In the genomic region with DNA sequence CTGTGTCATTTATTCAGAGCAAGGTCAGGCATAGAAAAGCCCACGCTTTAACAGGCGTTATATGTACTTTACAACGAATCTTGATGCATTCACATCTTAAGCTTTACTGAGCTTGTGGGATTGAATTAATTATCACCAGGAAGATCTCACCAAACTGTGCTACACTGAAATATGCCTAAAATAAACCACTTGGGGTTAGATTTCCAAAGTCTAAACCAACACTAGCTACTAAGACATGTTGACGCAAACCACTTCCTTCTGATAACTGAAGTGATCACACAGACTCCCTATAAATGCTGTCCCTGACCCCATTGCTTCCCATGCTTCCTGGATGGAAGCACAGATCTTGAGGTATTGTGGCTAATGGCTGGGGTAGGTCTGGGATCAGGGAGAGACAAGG, we compare ENCODE assay signal across 14 mouse cellular contexts. TPM values are rescaled to one million over a fixed set of nuclear protein-coding genes. Genes with fewer than 3 reads are reported as not detected.
DNase-seq lines count a peak whose midpoint lies in the region; ATAC-seq and TF ChIP-seq lines count a peak whose summit lies in the region.
"Had no signal": no experiment of that assay in that cellular context is flagged by ENCODE, and none has a peak within 500 bp of the region (broad histone marks: within the 10 kb centered on the region; RNA-seq: fewer than 3 reads in every experiment).

No protein-coding gene starts in this region.

- H3K9me3 ChIP-seq in kidney, embryonic 16.5 days (ENCODE audit: low read length), result no peaks in the 10 kb centered on the region
- no peaks in the 10 kb centered on the region for H3K9me3 ChIP-seq in hindbrain, embryonic 16.5 days (ENCODE audit: control insufficient read depth, low read length)
- no peaks in the 10 kb centered on the region for H3K9me3 ChIP-seq in liver, postnatal 0 days (ENCODE audit: low read length)
- H3K9me3 ChIP-seq in kidney, embryonic 14.5 days (ENCODE audit: control insufficient read depth, low read length), result no peaks in the 10 kb centered on the region

- no peak for TF ChIP-seq CTCF in liver, postnatal 0 days (IDR thresholded peaks at IDR 0.05; ENCODE audit: low read depth)

- no peak overlapping the region for H3K4me3 ChIP-seq in kidney, embryonic 16.5 days (ENCODE audit: low read length)
- H3K4me3 ChIP-seq in hindbrain, embryonic 16.5 days (ENCODE audit: low read length), result no peak overlapping the region; the same call in 1 of the 2 replicates
- H3K4me3 ChIP-seq in liver, postnatal 0 days (ENCODE audit: low read depth, low read length), result no peak overlapping the region; the same call in 1 of the 2 replicates
- no peak overlapping the region for H3K4me3 ChIP-seq in kidney, embryonic 14.5 days (ENCODE audit: low read length)

- no peak overlapping the region for H3K27ac ChIP-seq in kidney, embryonic 16.5 days (ENCODE audit: low read length)
- H3K27ac ChIP-seq in hindbrain, embryonic 16.5 days (ENCODE audit: low read depth, low read length), result no peak overlapping the region
- H3K27ac ChIP-seq in liver, postnatal 0 days (ENCODE audit: low read depth), result peak overlapping the region; percentile 90
- H3K27ac ChIP-seq in kidney, embryonic 14.5 days (ENCODE audit: low read depth, low read length), result no peak overlapping the region

- ATAC-seq in frontal cortex, adult (ENCODE audit: low TSS enrichment), result peak; percentile 29; the same call in 1 of the 2 replicates
- no peak for ATAC-seq in kidney, embryonic 16.5 days (ENCODE audit: low FRiP score, low TSS enrichment)
- no peak for ATAC-seq in hindbrain, embryonic 16.5 days
- ATAC-seq in liver, postnatal 0 days, result no peak
- no peak for ATAC-seq in kidney, embryonic 14.5 days (ENCODE audit: low FRiP score, low TSS enrichment)

- no peak overlapping the region for H3K9ac ChIP-seq in kidney, embryonic 16.5 days (replicated peaks; ENCODE audit: low read length)
- H3K9ac ChIP-seq in hindbrain, embryonic 16.5 days (ENCODE audit: low read depth, low read length), result no peak overlapping the region
- peak overlapping the region; percentile 12; the same call in 1 of the 2 replicates for H3K9ac ChIP-seq in liver, postnatal 0 days (replicated peaks)
- H3K9ac ChIP-seq in kidney, embryonic 14.5 days (ENCODE audit: low read depth, low read length), result no peak overlapping the region
- H3K9ac ChIP-seq: lung, embryonic 14.5 days had no signal

- 91% methylated on average over 4 of the region's 4 CpGs for WGBS in kidney, embryonic 16.5 days
- 88% methylated on average over 4 of the region's 4 CpGs for WGBS in hindbrain, embryonic 16.5 days
- WGBS in liver, postnatal 0 days (ENCODE audit: insufficient replicate concordance), result 54% methylated on average over 4 of the region's 4 CpGs
- WGBS in kidney, embryonic 14.5 days, result 86% methylated on average over 4 of the region's 4 CpGs

- peak overlapping the region; percentile 22; the same call in 1 of the 2 replicates for H3K4me2 ChIP-seq in kidney, embryonic 16.5 days (replicated peaks; ENCODE audit: low read depth, low read length)
- H3K4me2 ChIP-seq in hindbrain, embryonic 16.5 days (ENCODE audit: low read length), result 0 out of 2 replicates have a peak overlapping the region, but pooled peaks have one; percentile 32
- H3K4me2 ChIP-seq in liver, postnatal 0 days (ENCODE audit: low read depth, low read length), result peak overlapping the region; percentile 23
- no peak overlapping the region for H3K4me2 ChIP-seq in kidney, embryonic 14.5 days (replicated peaks; ENCODE audit: low read depth, low read length)

- TF ChIP-seq EP300 in liver, postnatal 0 days (IDR thresholded peaks at IDR 0.05; ENCODE audit: low read depth), result no peak

- DNase-seq in frontal cortex, adult 2 months (ENCODE audit: extremely low spot score in 1 of 2, low spot score in 1 of 2), result no peak
- DNase-seq in kidney, adult 8-10 months, result no peak
- no peak for DNase-seq in liver, postnatal 0 days
- DNase-seq in kidney, postnatal 25 days, result no peak
- DNase-seq: adrenal gland, postnatal 25 days; cerebellum, adult 11 months; layer of hippocampus, postnatal 36 days; lung, embryonic 14.5 days had no signal

- H3K36me3 ChIP-seq in kidney, embryonic 16.5 days (ENCODE audit: insufficient read depth, low read length), result no peaks in the 10 kb centered on the region
- no peaks in the 10 kb centered on the region for H3K36me3 ChIP-seq in hindbrain, embryonic 16.5 days (ENCODE audit: control insufficient read depth, insufficient read depth, low read length)
- no peaks in the 10 kb centered on the region for H3K36me3 ChIP-seq in liver, postnatal 0 days (replicated peaks; ENCODE audit: insufficient read depth, low read length)
- H3K36me3 ChIP-seq in kidney, embryonic 14.5 days (ENCODE audit: control insufficient read depth, insufficient read depth, low read length), result no peaks in the 10 kb centered on the region

- no peaks in the 10 kb centered on the region for H3K27me3 ChIP-seq in kidney, embryonic 16.5 days (ENCODE audit: insufficient read depth, low read length)
- no peaks in the 10 kb centered on the region for H3K27me3 ChIP-seq in hindbrain, embryonic 16.5 days (replicated peaks; ENCODE audit: control insufficient read depth, insufficient read depth, low read length)
- H3K27me3 ChIP-seq in liver, postnatal 0 days (ENCODE audit: insufficient read depth, low read length), result no peaks in the 10 kb centered on the region
- H3K27me3 ChIP-seq in kidney, embryonic 14.5 days (ENCODE audit: control insufficient read depth, insufficient read depth, low read length), result no peaks in the 10 kb centered on the region

- peaks cover 27% of the 10 kb centered on the region for H3K4me1 ChIP-seq in kidney, embryonic 16.5 days (ENCODE audit: insufficient read depth, low read length)
- peaks cover 7% of the 10 kb centered on the region; the same call in 1 of the 2 replicates for H3K4me1 ChIP-seq in hindbrain, embryonic 16.5 days (ENCODE audit: control insufficient read depth, insufficient read depth, low read depth, low read length)
- H3K4me1 ChIP-seq in liver, postnatal 0 days (ENCODE audit: insufficient read depth), result peaks cover 21% of the 10 kb centered on the region
- peaks cover 8% of the 10 kb centered on the region; the same call in 1 of the 2 replicates for H3K4me1 ChIP-seq in kidney, embryonic 14.5 days (ENCODE audit: control insufficient read depth, insufficient read depth, low read length)

RNA-seq across cellular contexts. Expression of a gene that starts 8.2 kb away (rescaled TPM):
- polyA plus RNA-seq in frontal cortex, adult 2 months (2012; rRNA removed), result 1.3 TPM in 1 of 2 replicates, not detected in the other
- 1.8 TPM in 1 of 2 replicates, not detected in the other for polyA plus RNA-seq in kidney, embryonic 16.5 days (2015; fragmentation: Nextera tagmentation; extraction: Ambion mirVana)
- polyA plus RNA-seq in hindbrain, embryonic 16.5 days (2015; fragmentation: Nextera tagmentation; extraction: Ambion mirVana), result 0.95 TPM in 1 of 2 replicates, not detected in the other
- not detected in 2 replicates for polyA plus RNA-seq in liver, postnatal 0 days (2015; fragmentation: Nextera tagmentation; extraction: Ambion mirVana)
- polyA plus RNA-seq in kidney, embryonic 14.5 days (2014; fragmentation: Nextera tagmentation; extraction: Ambion mirVana), result 0.59 TPM in 1 of 2 replicates, not detected in the other
- polyA plus RNA-seq: embryonic facial prominence, embryonic 14.5 days; inflammation-experienced regulatory T-cells, adult 6 months; lung, embryonic 14.5 days had no signal
